Mouse (Mus musculus): ENCODE data around the gene Per2.
"Not testable (repeated sequence)": the region's sequence is repeated elsewhere in the genome, so short reads cannot be mapped to it uniquely, and the experiment has no call there.

Gene Per2

GRCm38 (mm10) chr1:91459059-91459809, at the start of gene Per2:
Per2 (minus strand) TSS chr1:91459324.
- peak; percentile 99 for DNase-seq

- DNase-seq: no peak
Observed at GRCm38 (mm10) chr1:91504615-91505014, 45.5 kb upstream of the Per2 start.

DNA sequence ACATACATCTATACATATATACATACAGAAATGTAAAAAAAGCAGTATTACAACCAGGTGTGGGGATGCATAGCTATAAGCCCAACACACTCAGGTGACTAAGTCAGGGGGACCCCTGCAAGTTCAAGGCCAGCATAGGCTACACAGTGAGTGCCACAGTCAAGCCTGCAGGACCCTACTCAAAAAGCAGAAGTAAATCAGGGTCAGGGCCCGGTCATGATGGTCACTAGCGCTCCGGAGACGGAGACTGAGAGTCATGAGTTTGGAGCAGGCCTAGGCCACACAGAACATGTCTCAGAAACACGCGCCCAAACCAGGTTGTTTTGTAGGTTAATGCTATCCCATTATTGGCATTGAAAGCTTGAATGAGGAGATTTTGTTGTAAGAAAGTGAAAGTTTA, 39.5 kb upstream of the Per2 start:
- DNase-seq: no peak

DNA sequence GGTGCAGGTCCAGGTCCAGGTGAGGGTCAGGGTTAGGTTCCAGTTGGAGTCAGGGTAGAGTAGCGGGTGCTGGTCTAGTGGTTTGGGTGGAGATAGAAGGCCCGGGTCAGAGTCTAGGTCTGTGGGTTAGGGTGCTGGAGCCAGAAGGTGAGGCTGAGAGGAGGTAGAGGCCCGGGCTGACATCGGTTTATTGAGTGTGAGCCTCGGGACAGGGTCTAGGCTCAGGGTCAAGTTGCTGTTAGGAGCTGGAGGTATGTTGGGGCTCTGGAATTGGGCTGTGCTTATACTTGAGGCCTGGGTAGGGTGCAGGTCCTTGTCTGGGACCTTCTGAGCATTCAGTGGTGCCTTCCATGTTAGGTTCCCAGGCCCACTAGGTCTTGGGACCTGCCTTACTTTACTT, 36.2 kb upstream of the Per2 start:
- peak; percentile 14 to 21 for DNase-seq

GRCm38 (mm10) chr1:91494457-91495140, 35.5 kb upstream of the Per2 start, which contains the start of gene Traf3ip1:
Traf3ip1 (plus strand) TSS chr1:91494647.
- DNase-seq: peak; percentile 96 to 98

GRCm38 (mm10) chr1:91493938-91494337, 34.8 kb upstream of the Per2 start:
- DNase-seq: no peak

DNA sequence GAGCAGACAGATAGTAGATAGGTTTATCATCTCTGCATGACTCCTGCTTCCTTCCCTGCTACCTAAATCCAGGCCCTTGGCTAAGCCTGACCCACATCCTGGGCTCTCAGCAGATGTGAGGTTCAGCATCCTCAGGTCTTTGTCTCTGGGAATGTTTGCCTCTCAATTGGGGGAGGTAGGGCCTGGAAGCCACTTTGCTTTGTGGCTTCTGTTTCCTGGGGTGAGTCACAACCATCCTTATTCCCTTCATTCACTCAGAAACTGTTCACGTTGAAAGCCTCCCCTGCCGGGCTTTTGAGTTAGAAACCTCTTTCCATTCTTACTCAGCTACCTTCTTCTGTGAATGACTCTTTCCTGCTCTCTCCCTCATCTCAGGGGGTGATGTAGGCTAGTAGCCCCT, 33.6 kb upstream of the Per2 start:
- no peak for DNase-seq

- DNase-seq: peak; percentile 50 to 74
Observed at GRCm38 (mm10) chr1:91490322-91490721, 31.2 kb upstream of the Per2 start.

DNA sequence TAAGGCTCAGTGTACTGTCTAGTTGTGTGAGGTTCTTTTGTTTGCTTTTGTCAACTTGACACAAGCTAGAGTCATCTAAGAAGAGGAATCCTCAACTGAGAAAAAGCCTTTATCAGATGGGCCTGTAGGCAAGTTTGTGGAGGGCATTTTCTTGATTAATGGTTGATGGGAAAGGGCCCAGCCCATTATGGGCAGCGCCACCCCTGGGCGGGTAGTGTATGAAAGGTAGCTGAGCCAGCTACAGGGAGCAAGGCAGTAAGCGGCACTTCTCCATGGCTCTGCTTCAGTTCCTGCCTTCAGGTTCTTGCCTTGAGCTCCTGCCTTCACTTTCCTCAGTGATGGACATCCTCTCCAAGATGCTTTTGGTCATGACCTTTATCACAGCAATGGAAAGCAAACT, 27.0 kb upstream of the Per2 start:
- DNase-seq: peak in 1 of 2 experiments; percentile 58

DNA sequence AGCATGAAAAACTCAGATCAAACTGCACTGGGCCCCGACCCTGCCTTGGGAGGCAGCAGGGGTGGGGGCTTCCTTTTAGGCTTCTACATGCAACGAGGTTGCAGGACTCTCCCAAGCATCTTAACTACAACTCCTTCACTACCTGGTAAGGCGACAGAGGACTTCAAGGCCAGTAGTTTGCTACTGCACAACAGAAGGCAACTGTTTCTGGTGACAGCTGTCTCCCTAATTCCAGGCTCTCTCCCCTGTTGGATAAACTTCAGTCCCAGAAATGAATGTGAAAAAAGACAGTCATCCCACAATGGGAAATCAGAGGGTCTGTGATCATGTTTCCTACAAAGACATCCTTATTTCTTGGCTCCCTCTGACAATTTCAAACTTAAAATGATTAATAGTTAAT, 26.3 kb upstream of the Per2 start:
- DNase-seq: no peak

DNA sequence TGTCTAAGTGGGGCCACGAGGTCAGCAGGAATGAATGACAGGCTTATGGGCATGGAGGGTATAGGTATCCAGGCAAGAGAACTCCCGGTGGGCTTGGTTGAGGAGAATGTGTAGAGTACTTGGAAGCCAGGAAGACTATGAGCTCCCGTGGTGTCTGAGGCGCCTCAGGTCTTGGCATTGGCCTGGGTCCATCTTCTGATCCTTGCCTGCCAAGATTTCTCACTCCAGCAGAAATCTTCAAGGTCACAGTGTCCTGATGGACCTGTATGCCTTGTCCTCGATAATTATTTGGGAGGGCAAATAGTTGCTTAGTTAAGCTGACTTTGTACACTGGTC, 24.9 kb upstream of the Per2 start:
- peak in 1 of 2 experiments; percentile 63 for DNase-seq

GRCm38 (mm10) chr1:91483304-91484010, 24.3 kb upstream of the Per2 start:
- DNase-seq: peak; percentile 86 to 95

- no peak for DNase-seq
Observed at GRCm38 (mm10) chr1:91482616-91483211, 23.6 kb upstream of the Per2 start.

DNA sequence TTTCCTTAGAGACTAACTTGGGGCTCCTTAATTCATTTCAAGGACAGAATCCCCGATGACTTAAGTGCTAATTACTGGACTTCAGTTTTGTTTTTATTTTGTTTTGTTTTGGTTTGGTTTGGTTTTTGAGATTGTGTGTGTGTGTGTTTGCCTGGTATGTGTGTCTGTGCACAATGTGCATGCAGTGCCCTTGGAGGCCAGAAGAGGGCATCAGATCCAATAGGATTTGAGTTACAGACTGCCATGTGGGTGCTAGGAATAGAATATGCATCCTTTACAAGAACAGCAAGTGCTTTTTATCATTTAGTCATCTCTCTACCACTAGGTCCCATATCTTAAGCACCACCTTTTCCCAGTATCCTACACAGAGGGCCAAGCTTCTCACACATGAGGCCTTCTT, 19.8 kb upstream of the Per2 start:
- DNase-seq: no peak

DNA sequence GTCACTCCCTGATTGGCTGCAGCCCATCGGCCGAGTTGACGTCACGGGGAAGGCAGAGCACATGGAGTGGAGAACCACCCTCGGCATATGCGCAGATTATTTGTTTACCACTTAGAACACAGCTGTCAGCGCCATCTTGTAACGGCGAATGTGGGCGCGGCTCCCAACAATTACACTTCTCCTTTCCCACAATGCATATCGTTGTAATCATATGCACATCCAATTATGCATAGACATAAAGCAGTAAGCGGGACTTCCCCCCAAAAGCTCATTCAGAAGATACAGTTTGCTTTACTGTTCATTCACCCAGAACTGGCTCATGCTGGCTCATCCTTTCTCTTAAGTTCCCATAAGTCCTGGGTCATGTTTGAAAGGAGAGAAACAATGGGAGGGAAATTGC, 19.0 kb upstream of the Per2 start:
- not testable (repeated sequence) for DNase-seq

DNA sequence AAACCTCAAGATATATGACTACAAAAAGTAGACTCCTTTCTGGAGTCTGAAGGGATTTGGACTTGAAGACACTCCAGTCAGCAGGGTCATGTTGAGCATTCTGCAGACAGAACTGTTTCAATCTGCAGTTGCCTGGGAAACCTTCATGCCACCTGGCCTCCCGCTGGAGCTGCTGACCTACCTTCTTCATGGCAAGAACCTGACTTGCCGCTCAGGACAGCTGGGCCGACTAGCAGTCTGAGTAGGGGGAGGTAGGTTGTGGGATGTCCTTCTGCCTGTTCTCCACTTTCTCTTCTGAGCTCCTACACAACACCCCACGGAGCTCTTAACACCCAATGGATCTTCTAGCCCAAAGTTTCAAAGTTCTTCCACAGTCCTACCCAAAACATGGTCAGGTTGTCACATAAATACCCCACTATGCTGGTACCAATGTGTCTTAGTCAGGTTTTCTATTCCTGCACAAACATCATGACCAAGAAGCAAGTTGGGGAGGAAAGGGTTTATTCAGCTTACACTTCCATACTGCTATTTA, 10.8 kb upstream of the Per2 start:
- no peak for DNase-seq

DNA sequence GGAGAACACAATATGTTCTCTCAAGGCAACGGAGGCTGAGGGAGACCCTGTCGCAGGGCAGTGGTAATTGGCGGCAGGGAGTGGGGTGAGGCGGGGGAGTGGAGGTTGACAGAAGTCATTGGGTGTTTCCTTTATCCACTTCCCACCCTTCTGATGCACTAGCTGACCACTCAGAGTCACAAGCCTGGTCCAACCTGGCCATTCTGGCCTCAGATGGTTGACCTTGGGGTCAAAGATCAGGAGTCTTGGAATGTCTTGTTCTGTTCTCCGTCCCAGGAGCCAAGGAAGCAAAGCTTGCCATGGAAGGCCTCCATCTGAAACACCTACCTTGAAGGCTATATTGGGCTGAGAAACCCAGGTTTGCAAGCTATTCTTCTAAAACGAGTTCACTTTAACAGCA, 7.1 kb upstream of the Per2 start:
- DNase-seq: peak; percentile 64 to 73

- DNase-seq: peak; percentile 66 to 88
Observed at GRCm38 (mm10) chr1:91465244-91465643, 6.1 kb upstream of the Per2 start.

- peak; percentile 73 to 80 for DNase-seq
Observed at GRCm38 (mm10) chr1:91464436-91464835, 5.3 kb upstream of the Per2 start.

DNA sequence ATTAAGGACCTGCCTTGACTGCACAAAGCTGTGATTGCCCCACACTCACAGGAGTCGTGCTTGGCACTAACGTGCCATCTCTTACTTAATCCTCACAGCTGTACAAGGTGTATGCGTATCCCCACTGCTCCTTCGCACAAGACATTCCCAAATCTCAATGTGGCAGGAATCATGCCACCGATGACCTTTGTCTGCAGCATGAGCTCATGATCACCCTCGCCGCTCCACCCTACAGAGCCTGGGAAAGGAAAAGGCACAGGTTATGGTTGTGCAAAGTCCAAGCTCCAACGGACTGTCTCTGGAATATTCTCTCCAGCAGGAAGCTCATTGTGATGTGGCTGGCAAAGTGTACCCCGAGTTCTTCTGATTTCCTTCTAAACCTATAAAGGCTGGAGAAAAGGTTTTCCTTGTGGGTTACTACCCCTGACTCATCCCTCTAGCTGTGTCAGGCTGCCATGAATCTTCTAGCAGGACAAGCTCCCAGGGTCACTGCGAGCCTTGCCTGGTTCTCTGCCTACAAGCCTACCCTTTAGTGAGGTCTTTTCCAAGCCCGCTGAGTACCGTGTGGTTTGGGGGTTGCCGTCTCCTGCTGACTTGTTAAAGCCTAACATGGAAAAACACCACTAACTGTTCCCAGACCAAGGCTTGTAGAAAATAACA, 4.3 kb upstream of the Per2 start:
- peak; percentile 68 to 76 for DNase-seq

- peak in 1 of 2 experiments; percentile 27 for DNase-seq
Observed at GRCm38 (mm10) chr1:91460564-91460963, 1.4 kb upstream of the Per2 start.

DNA sequence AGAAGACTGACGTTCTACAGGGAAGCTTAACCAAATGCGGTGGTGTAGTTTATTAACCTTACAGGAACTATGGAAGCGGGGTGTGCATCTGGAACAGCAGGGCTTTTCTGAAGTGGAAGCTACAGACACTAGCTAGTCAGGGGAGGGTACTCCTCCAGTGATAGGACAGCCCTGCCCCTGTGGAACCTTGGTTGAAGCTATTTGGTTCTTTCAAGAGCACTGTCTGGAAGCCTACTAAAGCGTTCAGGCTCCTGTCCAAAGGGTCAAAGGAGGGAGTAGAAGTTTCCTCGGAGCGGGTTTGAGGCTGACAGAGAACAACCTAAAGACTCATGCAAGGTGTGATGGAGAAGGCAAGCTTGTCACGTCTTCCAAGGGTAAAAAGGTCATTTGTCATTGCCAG, 945 bp upstream of the Per2 start:
- DNase-seq: peak in 1 of 2 experiments; percentile 21

All from kidney, postnatal 36 days (tissue).